Mouse (Mus musculus): ENCODE measurements around the gene Nfam1.

- TF ChIP-seq CTCF (IDR thresholded peaks at IDR 0.05 in 2 of 3, conservative IDR thresholded peaks at IDR 0.05 in 1 of 3; ENCODE audit: control insufficient read depth in 1 of 3, insufficient read depth in 1 of 3, low read depth in 2 of 3, low read length in 3 of 3, poor library complexity in 1 of 3, severe bottlenecking in 1 of 3) (no peak), POLR2A (IDR thresholded peaks at IDR 0.05; ENCODE audit: control insufficient read depth in 1 of 2, insufficient read depth in 1 of 2, low read depth in 1 of 2, low read length in 2 of 2, poor library complexity in 1 of 2) (no peak), NRF1 (IDR thresholded peaks at IDR 0.05; ENCODE audit: insufficient read depth, low read depth, low read length, poor library complexity, severe bottlenecking) (no peak), NELFE (IDR thresholded peaks at IDR 0.05; ENCODE audit: low read depth, low read length) (no peak), POLR2AphosphoS2 (IDR thresholded peaks at IDR 0.05; ENCODE audit: low read length) (no peak), EP300 (IDR thresholded peaks at IDR 0.05; ENCODE audit: low read depth in 1 of 2, low read length in 2 of 2) (no peak), ETS1 (IDR thresholded peaks at IDR 0.05; ENCODE audit: low read depth, low read length) (no peak), USF2 (IDR thresholded peaks at IDR 0.05; ENCODE audit: borderline replicate concordance in 1 of 2, insufficient read depth in 1 of 2, low read depth in 1 of 2, low read length in 2 of 2) (no peak), ZNF384 (IDR thresholded peaks at IDR 0.05; ENCODE audit: low read depth, low read length) (no peak), POLR2AphosphoS5 (IDR thresholded peaks at IDR 0.05; ENCODE audit: borderline replicate concordance, low read depth, low read length) (no peak), SIN3A (IDR thresholded peaks at IDR 0.05; ENCODE audit: low read length) (no peak), MAZ (IDR thresholded peaks at IDR 0.05; ENCODE audit: low read depth, low read length) (no peak), GATA1 (IDR thresholded peaks at IDR 0.05; ENCODE audit: low read depth, low read length) (no peak)
Observed at GRCm38 (mm10) chr15:82962536-82962935, 70.6 kb downstream of the Nfam1 start.
